Mouse (Mus musculus): ENCODE results near the gene Lingo1.

GRCm38 (mm10) chr9:56651586-56651985, 144.7 kb downstream of the Lingo1 start:
- TF ChIP-seq CTCF (IDR thresholded peaks at IDR 0.05; ENCODE audit: low read depth, low read length) (no peak), POLR2A (IDR thresholded peaks at IDR 0.05; ENCODE audit: borderline replicate concordance, low read depth, low read length) (no peak)

All from bone marrow macrophage, adult 2 months (primary cell).